Mouse (Mus musculus): ENCODE measurements around the gene Hoxd8. TPM values are rescaled to one million over a fixed set of nuclear protein-coding genes. Genes with fewer than 3 reads are reported as not detected.

Gene Hoxd8
- total and polyA plus RNA-seq, 2 experiments from 2014 or later: 0.10 to 0.22 TPM

DNA sequence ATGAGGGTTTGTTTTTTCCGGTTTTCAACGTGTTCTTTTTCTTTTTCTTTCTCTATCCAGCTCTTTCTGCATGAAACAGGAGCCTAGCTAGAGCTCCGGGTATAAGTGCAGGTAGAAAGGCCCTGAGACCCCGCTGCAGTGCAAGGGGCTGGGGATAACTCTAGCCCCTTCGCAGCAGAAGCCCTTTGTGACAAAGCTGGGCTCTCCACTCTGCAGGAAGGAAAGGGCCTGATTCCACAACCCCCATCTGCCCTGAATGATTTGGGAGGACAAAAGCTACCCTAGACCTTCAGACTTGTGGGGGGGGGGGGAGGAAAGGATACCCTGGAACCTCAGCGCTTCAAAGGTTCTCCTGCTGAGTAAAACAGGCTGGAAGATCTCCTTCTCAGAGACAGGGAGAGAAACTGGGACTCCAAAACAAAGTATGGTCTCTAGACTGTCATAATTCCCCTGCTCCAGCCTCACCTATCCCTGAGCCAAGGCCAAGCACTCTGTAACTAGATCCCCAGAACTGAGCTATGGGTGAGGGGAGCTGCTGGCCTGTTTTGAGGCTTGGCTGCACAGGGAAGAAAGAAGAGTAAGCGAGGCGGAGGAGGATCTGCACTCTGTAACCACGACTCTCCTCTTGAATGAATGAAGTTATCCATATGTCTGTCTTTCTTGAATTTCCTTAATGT lies 27.9 kb upstream of the Hoxd8 start:
- Histone ChIP-seq H3K36me3 (ENCODE audit: insufficient read depth) (no peaks in the 10 kb centered on the region), H3K27ac (ENCODE audit: low read depth, low read length) (no peak overlapping the region), H3K9me3 (ENCODE audit: low read length) (no peaks in the 10 kb centered on the region), H3K4me3 (ENCODE audit: low read depth, low read length) (no peak overlapping the region), H3K9ac (no peak overlapping the region), H3K4me2 (ENCODE audit: low read depth) (no peak overlapping the region), H3K4me1 (ENCODE audit: insufficient read depth) (no peaks in the 10 kb centered on the region), H3K27me3 (ENCODE audit: insufficient read depth, low read length) (peaks cover 98% of the 10 kb centered on the region)
- 4% methylated on average over 9 of the region's 9 CpGs for WGBS
- no peak for ATAC-seq
- no peak for DNase-seq
- TF ChIP-seq CTCF (IDR thresholded peaks at IDR 0.05; ENCODE audit: low read depth): no peak

DNA sequence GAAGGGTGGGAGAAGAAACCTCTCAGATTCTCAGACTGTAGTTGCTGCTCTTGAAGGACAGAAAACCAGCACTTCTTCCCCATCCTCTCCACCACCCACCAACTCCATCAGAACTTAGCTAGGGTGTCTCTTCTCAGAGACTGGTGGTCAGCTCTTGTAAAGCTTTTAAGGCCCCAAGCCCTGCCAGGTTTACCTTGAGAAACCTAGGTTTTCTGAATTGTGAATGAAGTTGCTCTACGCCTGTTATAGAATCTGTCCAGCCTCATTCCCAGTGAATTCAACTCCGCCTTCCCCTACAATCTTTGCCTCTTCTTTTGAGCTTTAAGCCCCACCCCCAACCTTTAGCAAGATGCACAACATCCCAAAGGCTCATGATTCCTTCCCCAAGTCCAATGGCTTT lies 27.3 kb upstream of the Hoxd8 start:
- no peaks in the 10 kb centered on the region for H3K9me3 ChIP-seq (ENCODE audit: low read length)
- ATAC-seq: no peak
- no peak overlapping the region for H3K9ac ChIP-seq
- H3K4me1 ChIP-seq (ENCODE audit: insufficient read depth): no peaks in the 10 kb centered on the region
- H3K27me3 ChIP-seq (ENCODE audit: insufficient read depth, low read length): peaks cover 97% of the 10 kb centered on the region
- no peak for DNase-seq
- H3K27ac ChIP-seq (ENCODE audit: low read depth, low read length): no peak overlapping the region
- H3K4me2 ChIP-seq (ENCODE audit: low read depth): no peak overlapping the region
- no peaks in the 10 kb centered on the region for H3K36me3 ChIP-seq (ENCODE audit: insufficient read depth)
- WGBS: 12% methylated on average over 2 of the region's 2 CpGs
- no peak for TF ChIP-seq CTCF (IDR thresholded peaks at IDR 0.05; ENCODE audit: low read depth)
- no peak overlapping the region for H3K4me3 ChIP-seq (ENCODE audit: low read depth, low read length)

DNA sequence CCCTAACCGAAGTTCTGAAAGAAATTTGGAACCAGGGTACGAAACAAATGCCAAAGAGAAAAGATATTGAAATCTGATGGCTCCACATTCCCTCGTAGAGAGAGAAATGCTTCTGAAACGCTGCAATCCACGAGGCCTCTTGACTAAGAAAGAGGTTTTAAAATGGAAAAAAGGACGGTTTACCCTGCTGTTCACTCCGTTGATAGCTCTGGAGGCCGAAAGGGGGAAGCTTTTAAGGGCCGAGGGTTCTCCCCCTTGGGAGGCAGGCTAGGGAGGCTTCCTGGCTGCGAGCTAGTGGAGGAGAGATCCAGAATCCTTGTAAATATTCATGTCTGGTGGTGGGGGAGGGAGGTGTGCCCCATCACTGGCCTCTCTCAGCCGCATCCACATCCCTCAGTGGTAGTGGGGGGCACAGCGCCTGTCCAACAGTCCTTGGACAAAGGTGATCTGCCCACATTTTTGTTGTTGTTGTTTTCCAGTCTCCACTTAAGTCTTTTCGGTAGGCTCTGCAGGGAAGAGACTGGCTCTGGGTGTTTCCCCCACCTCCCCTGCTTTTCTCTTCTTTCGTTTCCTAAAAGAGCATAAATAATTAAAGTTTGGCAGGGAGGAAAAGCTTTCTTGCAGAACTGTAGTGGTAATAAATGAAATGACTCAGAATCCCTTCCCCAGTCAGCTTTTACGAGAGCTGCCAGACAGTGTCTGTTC lies 25.4 kb upstream of the Hoxd8 start, which contains the start of gene Hoxd11:
Hoxd11 (plus strand) TSS at position 667 of the 705 bp plus-strand sequence.
- Histone ChIP-seq H3K36me3 (ENCODE audit: insufficient read depth) (no peaks in the 10 kb centered on the region), H3K27me3 (ENCODE audit: insufficient read depth, low read length) (peaks cover 94% of the 10 kb centered on the region), H3K27ac (ENCODE audit: low read depth, low read length) (no peak within 1 kb of the TSS), H3K4me1 (ENCODE audit: insufficient read depth) (no peaks in the 10 kb centered on the region), H3K9ac (no peak within 1 kb of the TSS), H3K4me3 (ENCODE audit: low read depth, low read length) (no peak within 1 kb of the TSS), H3K4me2 (ENCODE audit: low read depth) (no peak within 1 kb of the TSS), H3K9me3 (ENCODE audit: low read length) (no peaks in the 10 kb centered on the region)
- WGBS: 2% methylated on average over 15 of the region's 15 CpGs
- DNase-seq (no peak), ATAC-seq (no peak)
- TF ChIP-seq CTCF (IDR thresholded peaks at IDR 0.05; ENCODE audit: low read depth): no peak

DNA sequence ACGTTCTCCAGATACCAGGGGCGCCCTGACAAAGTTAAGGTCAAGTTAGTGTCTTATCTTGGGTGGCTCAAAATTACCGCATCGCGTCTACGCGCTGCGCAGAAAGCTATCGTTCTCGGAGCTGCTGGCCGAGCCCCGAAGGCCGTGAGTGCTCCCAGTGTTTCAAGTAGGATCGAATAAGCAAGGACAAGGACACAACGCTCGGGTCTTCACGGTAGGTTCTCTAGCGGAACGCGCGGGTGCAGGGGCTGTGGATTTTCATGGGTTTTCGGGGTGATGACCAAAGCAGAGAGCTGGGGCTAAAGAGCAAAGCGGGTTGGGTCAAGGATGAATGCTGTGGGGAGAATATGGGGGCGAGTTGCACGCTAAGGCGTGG lies 24.8 kb upstream of the Hoxd8 start:
- H3K4me1 ChIP-seq (ENCODE audit: insufficient read depth): no peaks in the 10 kb centered on the region
- ATAC-seq (no peak), DNase-seq (no peak)
- H3K4me3 ChIP-seq (ENCODE audit: low read depth, low read length): no peak overlapping the region
- no peak overlapping the region for H3K27ac ChIP-seq (ENCODE audit: low read depth, low read length)
- 1% methylated on average over 26 of the region's 26 CpGs for WGBS
- H3K36me3 ChIP-seq (ENCODE audit: insufficient read depth): no peaks in the 10 kb centered on the region
- H3K27me3 ChIP-seq (ENCODE audit: insufficient read depth, low read length): peaks cover 94% of the 10 kb centered on the region
- no peak overlapping the region for H3K4me2 ChIP-seq (ENCODE audit: low read depth)
- H3K9me3 ChIP-seq (ENCODE audit: low read length): no peaks in the 10 kb centered on the region
- TF ChIP-seq CTCF (IDR thresholded peaks at IDR 0.05; ENCODE audit: low read depth): no peak
- no peak overlapping the region for H3K9ac ChIP-seq

DNA sequence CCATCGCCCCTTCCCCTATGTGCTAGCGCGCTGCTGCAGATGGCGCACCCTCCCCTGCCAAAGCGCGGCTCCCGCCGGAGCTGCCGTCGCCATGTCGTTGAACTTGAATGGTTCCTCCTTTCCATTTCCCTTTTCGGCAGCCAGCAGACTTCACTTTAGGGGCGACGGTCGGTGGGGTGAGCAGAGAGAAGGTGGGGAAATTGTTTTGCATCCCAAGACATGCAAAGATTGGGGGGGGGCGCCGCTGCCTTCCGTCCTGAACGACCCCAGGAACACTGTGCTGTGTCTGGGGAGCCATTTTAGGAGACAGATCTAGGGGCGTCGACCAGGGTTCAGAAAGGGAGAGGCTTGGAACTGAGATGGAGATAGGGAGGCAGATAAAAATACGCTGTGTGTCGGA lies 24.4 kb upstream of the Hoxd8 start:
- TF ChIP-seq CTCF (IDR thresholded peaks at IDR 0.05; ENCODE audit: low read depth): no peak
- Histone ChIP-seq H3K4me2 (ENCODE audit: low read depth) (no peak overlapping the region), H3K27me3 (ENCODE audit: insufficient read depth, low read length) (peaks cover 94% of the 10 kb centered on the region), H3K4me3 (ENCODE audit: low read depth, low read length) (no peak overlapping the region), H3K9me3 (ENCODE audit: low read length) (no peaks in the 10 kb centered on the region), H3K9ac (no peak overlapping the region), H3K4me1 (ENCODE audit: insufficient read depth) (no peaks in the 10 kb centered on the region), H3K27ac (ENCODE audit: low read depth, low read length) (no peak overlapping the region), H3K36me3 (ENCODE audit: insufficient read depth) (no peaks in the 10 kb centered on the region)
- DNase-seq (no peak), ATAC-seq (no peak)
- WGBS: 0% methylated on average over 19 of the region's 23 CpGs

DNA sequence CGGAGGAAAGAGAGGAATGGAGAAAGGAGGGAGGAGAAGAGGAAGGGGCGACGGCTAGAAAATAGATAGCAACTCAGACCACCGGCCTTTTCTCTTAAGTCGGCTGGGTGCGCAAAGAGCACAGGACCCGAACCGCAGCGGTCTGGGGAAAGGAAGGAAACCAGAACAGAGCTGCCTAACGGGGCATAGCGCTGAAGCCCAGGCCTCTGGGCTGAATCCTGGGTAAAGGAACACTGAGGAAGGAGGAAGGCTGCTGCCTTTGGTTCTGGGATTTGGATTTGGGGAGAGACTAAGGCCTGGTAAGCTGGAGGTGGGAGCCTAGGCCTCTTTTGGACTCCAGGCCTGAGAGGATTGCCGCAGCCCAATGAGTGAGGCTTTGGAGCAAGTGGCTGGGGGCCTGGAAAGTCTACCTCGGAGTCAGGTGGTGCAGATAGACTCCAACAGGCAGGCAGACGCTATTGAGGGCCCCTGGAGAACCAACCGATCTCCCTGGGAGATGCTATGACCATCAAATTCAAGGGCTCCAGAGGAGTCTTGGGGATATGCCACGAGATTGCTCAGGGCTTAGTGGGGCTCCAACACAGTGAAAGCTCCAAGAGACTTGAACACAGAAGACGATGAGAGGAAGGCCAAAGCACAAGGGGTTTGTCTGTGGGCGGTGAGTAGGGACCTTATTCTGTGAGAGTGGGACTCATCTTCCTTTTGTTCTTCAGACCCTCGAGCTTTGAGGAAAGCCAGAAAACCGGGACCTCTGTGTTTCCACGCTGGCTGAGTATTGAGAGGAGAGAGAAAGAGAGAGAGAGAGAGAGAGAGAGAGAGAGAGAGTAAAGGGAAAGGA lies 23.6 kb upstream of the Hoxd8 start:
- Histone ChIP-seq H3K4me3 (ENCODE audit: low read depth, low read length) (no peak overlapping the region), H3K4me2 (ENCODE audit: low read depth) (no peak overlapping the region), H3K27me3 (ENCODE audit: insufficient read depth, low read length) (peaks cover 94% of the 10 kb centered on the region), H3K4me1 (ENCODE audit: insufficient read depth) (no peaks in the 10 kb centered on the region), H3K36me3 (ENCODE audit: insufficient read depth) (no peaks in the 10 kb centered on the region), H3K9ac (no peak overlapping the region), H3K27ac (ENCODE audit: low read depth, low read length) (no peak overlapping the region), H3K9me3 (ENCODE audit: low read length) (no peaks in the 10 kb centered on the region)
- ATAC-seq (no peak), DNase-seq (no peak)
- TF ChIP-seq CTCF (IDR thresholded peaks at IDR 0.05; ENCODE audit: low read depth): no peak
- 2% methylated on average over 21 of the region's 21 CpGs for WGBS
